Mouse (Mus musculus) forelimb bud, embryonic 11.5 days (tissue): ENCODE results near the gene Ddx47.

Experiments
- DNase-seq: peaks from one replicate; pipeline ENCODE4 v3.0.0-alpha.2; 2012; ENCODE audit warnings: low read depth, low spot score

Ddx47 gene

DNA sequence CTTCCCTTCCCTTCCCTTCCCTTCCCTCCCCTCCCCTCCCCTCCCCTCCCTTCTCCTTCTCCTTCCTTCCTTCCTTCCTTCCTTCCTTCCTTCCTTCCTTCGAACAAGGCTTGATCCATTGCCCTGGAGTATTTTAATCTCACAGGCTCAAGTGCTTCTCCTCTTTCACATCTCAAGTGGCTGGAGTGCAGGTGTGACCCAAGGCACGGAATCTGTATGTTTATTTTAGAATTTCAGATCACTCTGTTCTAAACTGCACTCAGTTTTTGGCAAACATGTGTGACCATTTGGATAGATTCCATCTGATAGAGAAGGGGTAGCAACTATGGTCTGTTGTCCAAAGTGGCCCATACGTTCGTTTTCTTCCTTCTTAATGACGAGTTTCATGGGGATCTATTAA is 56.8 kb downstream of the Ddx47 start:
- no peak for DNase-seq

- no peak for DNase-seq
These were observed 58.4 kb downstream of the Ddx47 start for GRCm38 (mm10) chr6:135069856-135070255.

DNA sequence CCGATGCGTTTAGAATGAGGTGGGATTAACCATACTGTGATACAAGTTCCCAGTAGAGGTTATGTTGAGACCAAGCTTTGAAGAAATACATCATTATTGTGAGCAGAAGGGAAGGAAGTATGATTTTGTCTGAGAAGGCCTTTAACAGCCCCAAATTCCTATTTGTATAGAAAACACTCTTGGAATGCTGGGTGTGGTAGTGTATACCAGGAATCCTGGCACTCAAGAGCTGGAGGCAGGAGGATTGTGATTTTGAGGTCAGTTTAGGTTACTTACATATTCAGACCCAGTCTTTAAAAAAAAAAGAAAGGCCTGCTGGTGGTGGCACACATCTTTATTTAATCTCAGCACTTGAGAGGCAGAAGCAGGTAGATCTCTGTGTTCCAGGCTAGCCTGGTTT is 58.9 kb downstream of the Ddx47 start:
- DNase-seq, result no peak
